Mouse (Mus musculus) cortical plate, adult 2 months (tissue): ENCODE data around the gene Akap6.

Experiments
- CTCF ChIP-seq: fragments of 200-500 bp; IDR thresholded peaks from 2 replicates; pipeline ENCODE4 v1.5.1; 2011; ENCODE audit warnings: mild to moderate bottlenecking, control low read depth, low read length; ENCODE audit not compliant: insufficient read depth; ENCODE audit errors: extremely low read depth
- POLR2A ChIP-seq: fragments of 200-500 bp; IDR thresholded peaks from 2 replicates; pipeline ENCODE4 v1.6.1; 2011; ENCODE audit warnings: mild to moderate bottlenecking, low read length, control low read depth; ENCODE audit not compliant: insufficient read depth; ENCODE audit errors: extremely low read depth

DNA sequence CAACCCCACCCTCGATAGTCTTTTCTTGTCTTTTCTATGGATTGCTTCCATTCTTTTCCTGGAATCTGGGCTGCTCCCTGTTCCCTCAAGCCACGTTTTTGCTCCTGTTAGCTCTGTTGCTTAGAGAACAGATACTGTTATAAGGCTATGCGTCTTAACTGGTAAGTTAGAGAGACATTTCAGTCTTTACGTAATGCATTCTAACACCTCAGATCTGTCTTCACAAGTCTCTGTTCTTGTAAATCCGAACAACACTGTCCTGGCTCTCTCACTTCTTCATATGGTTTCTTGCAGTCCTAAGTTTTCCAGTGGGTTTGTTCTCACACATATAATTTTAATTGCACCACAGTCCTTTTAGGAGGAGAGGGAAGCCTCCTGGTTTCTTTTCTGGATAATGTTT is 20.5 kb downstream of the Akap6 start:
- TF ChIP-seq CTCF (no peak), POLR2A (no peak)
